Mouse (Mus musculus): Measurements from ENCODE around the gene Ccdc158. TPM values are rescaled to one million over a fixed set of nuclear protein-coding genes. Genes with fewer than 3 reads are reported as not detected.

Ccdc158 gene
- total RNA-seq, 2 experiments from 2014 or later, result 0.08 to 0.18 TPM

DNA sequence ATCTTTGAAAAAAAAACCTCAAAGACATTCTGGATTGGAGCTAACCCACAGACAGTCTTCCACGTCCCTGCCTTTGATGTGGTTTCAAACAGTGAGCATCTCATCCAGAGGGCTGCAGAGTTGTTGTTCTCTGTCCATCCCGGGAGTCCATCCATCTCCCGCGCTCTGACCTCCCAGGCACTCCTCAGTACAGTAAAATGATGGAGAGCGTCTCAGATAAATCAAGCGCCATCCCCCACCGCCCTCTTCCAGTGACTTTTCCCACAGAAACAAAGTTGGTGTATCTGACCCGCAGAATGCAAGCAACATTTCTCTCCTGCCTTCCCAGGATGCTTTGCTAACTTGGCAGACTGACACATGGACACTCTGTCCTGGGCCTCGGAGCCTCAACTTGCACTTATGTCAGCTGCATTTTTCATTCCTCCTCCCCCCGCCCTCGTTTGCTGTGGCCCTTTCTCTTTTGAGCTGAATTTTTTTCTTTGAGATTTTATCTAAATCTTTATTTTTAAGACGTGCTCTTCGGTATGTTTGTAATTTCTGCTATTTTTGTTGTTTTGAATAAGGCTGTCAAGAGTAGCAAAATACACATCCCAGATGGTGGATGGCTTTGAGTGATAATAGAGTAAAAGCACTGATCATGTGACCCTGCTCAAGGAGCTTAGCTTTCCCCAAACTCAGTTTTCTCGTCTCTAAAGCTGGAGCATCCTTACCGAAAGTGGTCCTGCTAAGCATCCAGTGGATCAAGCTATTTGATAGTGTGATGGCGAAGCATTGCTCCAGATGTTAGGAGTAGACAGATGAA is 17.3 kb upstream of the Ccdc158 start:
- intact Hi-C loops (cut with DNase I; ENCODE audit: low total_unique reads), result no loop called here

GRCm38 (mm10) chr5:92688569-92688968 is 13.5 kb upstream of the Ccdc158 start:
- no peak for DNase-seq
- intact Hi-C loops (cut with DNase I; ENCODE audit: low total_unique reads), result loop anchor here (10.0 kb wide), 1 partner anchor 266 kb away; no protein-coding TSS in a partner anchor

More for the DNA sequence above, 17.3 kb upstream of the Ccdc158 start:
- DNase-seq, result no peak

- intact Hi-C loops (cut with DNase I; ENCODE audit: low total_unique reads), result loop anchor here (10.0 kb wide), 1 partner anchor 267 kb away; no protein-coding TSS in a partner anchor
- DNase-seq, result no peak
These were observed 13.1 kb upstream of the Ccdc158 start for GRCm38 (mm10) chr5:92688124-92688523.

GRCm38 (mm10) chr5:92684715-92685460 is 9.8 kb upstream of the Ccdc158 start:
- intact Hi-C loops (cut with DNase I; ENCODE audit: low total_unique reads), result loop anchor here (10.0 kb wide), 1 partner anchor 270 kb away; no protein-coding TSS in a partner anchor
- DNase-seq, result no peak

- intact Hi-C loops (cut with DNase I; ENCODE audit: low total_unique reads), result loop anchor here (10.0 kb wide), 1 partner anchor 271 kb away; no protein-coding TSS in a partner anchor
- DNase-seq, result no peak
These were observed 8.9 kb upstream of the Ccdc158 start for GRCm38 (mm10) chr5:92683871-92684475.

DNA sequence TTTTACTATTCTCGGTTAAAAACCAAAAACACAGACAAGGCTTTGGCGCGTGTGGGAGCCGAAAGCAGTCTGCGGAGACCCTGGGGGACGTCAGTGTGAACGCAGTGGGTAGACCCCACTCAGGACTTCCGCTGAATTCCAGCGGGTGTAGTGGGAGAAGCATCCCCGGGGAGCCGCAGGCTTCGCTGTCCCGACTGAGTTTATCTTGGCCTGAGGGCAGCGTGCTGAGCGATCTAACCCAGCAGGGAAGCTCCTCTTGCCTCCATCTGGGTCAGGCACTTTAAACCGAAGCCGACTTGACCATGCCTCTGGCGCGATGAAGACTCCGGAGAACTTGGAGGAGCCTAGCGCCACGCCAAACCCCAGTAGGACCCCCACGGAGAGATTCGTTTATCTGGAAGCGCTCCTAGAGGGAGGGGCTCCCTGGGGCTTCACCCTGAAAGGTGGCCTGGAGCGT is 8.3 kb upstream of the Ccdc158 start, which contains the start of gene Shroom3:
Shroom3 (plus strand) TSS at position 85 of the 457 bp plus-strand sequence.
- intact Hi-C loops (cut with DNase I; ENCODE audit: low total_unique reads), result loop anchor here (10.0 kb wide), 1 partner anchor 271 kb away; no protein-coding TSS in a partner anchor
- DNase-seq, result no peak

GRCm38 (mm10) chr5:92682621-92683348 is 7.7 kb upstream of the Ccdc158 start:
- no peak for DNase-seq
- intact Hi-C loops (cut with DNase I; ENCODE audit: low total_unique reads), result loop anchor here (10.0 kb wide), 1 partner anchor 272 kb away; no protein-coding TSS in a partner anchor

DNA sequence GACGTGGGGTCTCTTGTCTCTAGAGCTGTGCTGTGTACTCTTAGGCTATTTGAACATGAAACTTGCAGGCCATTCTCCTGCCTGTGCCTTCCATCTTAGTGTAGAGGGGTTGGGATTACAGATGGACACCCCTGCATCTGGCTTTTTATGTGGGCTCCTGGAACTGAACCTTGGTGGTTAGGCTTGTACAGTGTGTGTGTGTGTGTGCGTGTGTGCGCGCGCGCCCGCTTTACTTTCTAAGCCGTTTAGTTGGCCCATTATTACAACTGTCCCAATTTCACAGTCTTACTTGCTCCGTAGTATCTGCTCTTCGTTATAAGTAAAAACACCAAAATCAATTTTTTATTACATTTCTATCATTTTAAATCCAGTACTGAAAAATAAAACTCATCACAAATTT is 6.8 kb upstream of the Ccdc158 start:
- DNase-seq, result no peak
- intact Hi-C loops (cut with DNase I; ENCODE audit: low total_unique reads), result loop anchor here (2.0 to 10.0 kb wide), 2 partner anchors 43 to 273 kb away; no protein-coding TSS in a partner anchor

- intact Hi-C loops (cut with DNase I; ENCODE audit: low total_unique reads), result no loop called here
- DNase-seq, result no peak
These were observed 4.4 kb upstream of the Ccdc158 start for GRCm38 (mm10) chr5:92679441-92679840.

GRCm38 (mm10) chr5:92675574-92675920 is 476 bp upstream of the Ccdc158 start:
- intact Hi-C loops (cut with DNase I; ENCODE audit: low total_unique reads), result no loop called here
- DNase-seq, result no peak

DNA sequence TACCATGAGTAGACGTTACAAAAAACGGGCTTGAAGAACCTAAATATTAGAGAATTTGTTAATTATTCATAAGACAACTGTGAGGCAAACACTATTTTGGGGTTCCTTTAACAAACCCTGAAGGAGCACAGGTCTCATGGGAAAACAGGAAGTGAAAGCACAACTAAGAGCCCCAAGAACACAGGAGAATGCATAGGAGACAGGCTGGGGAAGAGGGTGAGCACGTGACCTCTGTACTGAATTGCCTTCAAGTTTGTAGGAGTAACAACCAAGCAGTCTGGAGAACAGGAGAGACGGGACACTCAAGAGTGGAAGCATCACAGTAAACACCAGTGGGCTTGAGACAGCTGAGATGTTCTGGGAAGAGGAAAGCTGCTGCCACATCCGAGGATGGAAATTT is 8.2 kb downstream of the Ccdc158 start:
- intact Hi-C loops (cut with DNase I; ENCODE audit: low total_unique reads), result no loop called here
- DNase-seq, result no peak

- DNase-seq, result no peak
- intact Hi-C loops (cut with DNase I; ENCODE audit: low total_unique reads), result no loop called here
These were observed 10.8 kb downstream of the Ccdc158 start for GRCm38 (mm10) chr5:92664321-92664720.

DNA sequence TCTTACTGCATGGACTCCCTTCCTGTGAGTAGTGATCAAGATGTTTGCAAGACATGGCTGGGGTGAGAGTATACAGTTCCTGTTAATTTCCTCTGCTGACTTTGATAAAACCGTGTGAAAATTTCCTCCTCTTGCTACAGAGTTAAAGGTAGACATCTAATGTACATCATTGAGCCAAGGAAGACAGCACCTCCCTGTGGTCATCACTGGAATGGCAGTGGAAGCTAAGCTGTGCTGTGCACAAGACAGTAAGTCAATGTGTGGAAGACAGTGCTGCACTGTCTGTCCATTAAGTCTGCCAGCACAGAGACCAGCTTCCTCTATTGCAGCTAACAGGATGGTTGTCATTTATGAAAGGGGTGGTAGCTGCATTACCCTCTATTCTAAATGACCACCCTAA is 18.8 kb downstream of the Ccdc158 start:
- intact Hi-C loops (cut with DNase I; ENCODE audit: low total_unique reads), result loop anchor here (5.0 kb wide), 1 partner anchor 194 kb away; no protein-coding TSS in a partner anchor
- peak; percentile 48 for DNase-seq

GRCm38 (mm10) chr5:92640861-92641260 is 34.2 kb downstream of the Ccdc158 start:
- DNase-seq, result no peak

DNA sequence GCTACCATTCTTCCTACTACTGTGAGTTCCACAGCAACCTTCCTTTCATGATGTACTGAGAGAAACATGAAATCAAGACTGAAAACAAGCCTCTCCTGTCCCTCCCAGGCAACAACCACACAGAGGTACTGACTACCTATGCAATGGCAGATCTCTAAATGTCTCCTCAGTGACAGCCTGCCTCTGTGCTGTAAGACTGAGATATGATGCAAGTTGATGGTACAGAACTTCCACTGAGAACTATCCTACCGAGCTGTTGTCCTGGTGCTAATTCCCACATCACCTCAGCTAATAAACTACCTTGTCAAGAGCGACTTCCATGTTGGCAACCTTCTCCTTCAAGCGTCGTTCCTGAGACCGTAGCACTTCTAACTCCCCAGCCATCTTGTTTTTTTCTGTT is 39.2 kb downstream of the Ccdc158 start:
- DNase-seq, result no peak
- intact Hi-C loops (cut with DNase I; ENCODE audit: low total_unique reads), result no loop called here

More at GRCm38 (mm10) chr5:92640861-92641260, 34.2 kb downstream of the Ccdc158 start:
- intact Hi-C loops (cut with DNase I; ENCODE audit: low total_unique reads), result no loop called here

DNA sequence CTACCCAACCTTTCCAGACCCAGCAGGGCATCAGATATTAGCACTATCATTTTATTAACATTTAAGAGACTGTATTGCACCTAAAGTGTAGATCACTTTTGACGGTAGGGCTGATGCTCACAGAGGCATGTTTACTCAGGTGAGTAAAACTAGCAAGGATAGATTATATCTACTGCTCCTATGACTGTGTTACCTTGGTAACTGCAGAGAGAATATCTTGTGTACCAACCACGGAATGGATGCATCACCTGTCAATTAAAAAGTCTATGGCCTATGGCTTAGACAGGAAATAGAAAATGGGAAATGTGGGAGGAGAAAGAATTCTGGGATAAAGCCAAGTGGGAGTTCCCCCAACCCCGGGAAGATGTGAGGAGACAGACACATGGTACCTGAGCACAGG is 40.2 kb downstream of the Ccdc158 start:
- intact Hi-C loops (cut with DNase I; ENCODE audit: low total_unique reads), result no loop called here
- no peak for DNase-seq

- intact Hi-C loops (cut with DNase I; ENCODE audit: low total_unique reads), result no loop called here
- no peak for DNase-seq
These were observed 41.5 kb downstream of the Ccdc158 start for GRCm38 (mm10) chr5:92633526-92633925.

DNA sequence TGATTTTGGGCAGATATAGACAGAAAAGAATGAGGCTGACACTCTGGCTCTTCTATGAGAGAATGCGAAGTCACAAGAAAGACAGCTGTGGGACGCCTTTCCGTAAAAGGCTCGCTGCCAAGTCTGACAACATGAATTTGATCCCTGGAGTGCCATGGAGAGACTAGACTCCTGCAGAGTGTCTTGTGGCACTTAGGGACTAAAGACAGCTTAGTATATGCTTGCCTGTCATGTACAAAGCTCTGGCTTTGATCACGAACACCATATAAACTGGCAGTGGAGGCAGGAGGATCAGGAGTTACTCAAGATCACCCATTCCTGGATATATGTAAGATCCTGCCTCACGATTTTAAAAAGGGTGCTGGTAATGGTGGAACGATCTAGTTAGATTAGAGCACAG is 47.2 kb downstream of the Ccdc158 start:
- peak; percentile 29 for DNase-seq
- intact Hi-C loops (cut with DNase I; ENCODE audit: low total_unique reads), result no loop called here

DNA sequence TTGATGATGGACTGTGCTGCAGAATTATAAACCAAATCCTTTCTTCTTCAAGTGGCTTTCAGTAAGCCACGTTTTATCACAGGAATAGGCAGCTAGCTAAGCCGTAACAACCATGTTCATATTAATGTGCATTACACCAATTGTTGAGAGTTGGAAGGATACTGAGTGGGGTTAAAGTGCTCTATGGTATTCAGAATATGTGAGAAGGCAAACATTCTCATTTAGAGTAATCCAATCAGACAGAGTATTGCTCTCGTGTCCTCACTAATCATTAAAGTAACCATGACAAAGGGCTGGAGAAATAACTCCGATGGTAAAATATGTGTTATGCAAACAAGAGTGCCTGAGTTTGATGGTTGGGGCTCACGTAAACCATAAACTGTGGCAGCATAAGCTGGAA is 53.2 kb downstream of the Ccdc158 start:
- DNase-seq, result no peak
- intact Hi-C loops (cut with DNase I; ENCODE audit: low total_unique reads), result no loop called here
